Mouse (Mus musculus): ENCODE results near the gene Scnn1b. TPM values are rescaled to one million over a fixed set of nuclear protein-coding genes. Genes with fewer than 3 reads are reported as not detected.

Scnn1b gene
- polyA plus RNA-seq, 1 experiment from 2014 or later = not detected

- ATAC-seq (ENCODE audit: low read depth) = no peak
- no peaks in the 10 kb centered on the region for H3K27me3 ChIP-seq
Measured at GRCm38 (mm10) chr7:121941640-121942039, 76.8 kb downstream of the Scnn1b start.

GRCm38 (mm10) chr7:121942371-121942770 is 77.5 kb downstream of the Scnn1b start:
- Histone ChIP-seq H3K36me3 (peaks cover 14% of the 10 kb centered on the region), H3K9ac (no peak overlapping the region), H3K27me3 (no peaks in the 10 kb centered on the region), H3K4me1 (replicated peaks) (peaks cover 8% of the 10 kb centered on the region), H3K4me2 (no peak overlapping the region), H3K4me3 (replicated peaks) (no peak overlapping the region), H3K27ac (no peak overlapping the region), H3K9me3 (replicated peaks) (no peaks in the 10 kb centered on the region)
- 79% methylated on average over 2 of the region's 2 CpGs for WGBS (ENCODE audit: insufficient replicate concordance)
- ATAC-seq (ENCODE audit: low read depth) (no peak), DNase-seq (no peak)

More at GRCm38 (mm10) chr7:121941640-121942039, 76.8 kb downstream of the Scnn1b start:
- 66% methylated on average over 3 of the region's 3 CpGs for WGBS (ENCODE audit: insufficient replicate concordance)
- H3K27ac ChIP-seq = no peak overlapping the region
- H3K4me3 ChIP-seq (replicated peaks) = no peak overlapping the region
- peaks cover 14% of the 10 kb centered on the region for H3K36me3 ChIP-seq
- no peak overlapping the region for H3K4me2 ChIP-seq
- peaks cover 8% of the 10 kb centered on the region for H3K4me1 ChIP-seq (replicated peaks)
- no peaks in the 10 kb centered on the region for H3K9me3 ChIP-seq (replicated peaks)
- no peak overlapping the region for H3K9ac ChIP-seq
- DNase-seq = no peak

DNA sequence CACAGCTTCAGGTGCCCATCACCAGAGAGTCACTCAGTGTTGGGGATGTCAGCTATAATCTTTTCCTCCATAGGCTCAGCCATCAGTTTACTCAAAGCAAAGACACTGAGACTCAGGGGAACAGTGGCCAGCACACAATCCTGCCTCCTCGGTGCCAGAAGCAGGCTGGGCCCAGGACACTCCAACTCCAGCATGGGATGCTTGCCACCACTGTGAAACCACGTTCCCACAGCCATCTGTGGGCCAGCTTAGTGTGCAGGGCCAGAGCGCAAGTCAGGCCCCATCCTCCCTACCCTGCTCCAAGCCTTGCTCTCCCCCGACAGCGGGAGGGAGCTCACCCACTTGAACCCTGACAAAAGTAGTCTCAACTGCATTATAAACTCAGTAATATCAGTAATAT is 81.4 kb downstream of the Scnn1b start:
- DNase-seq = no peak
- Histone ChIP-seq H3K9ac (no peak overlapping the region), H3K9me3 (replicated peaks) (no peaks in the 10 kb centered on the region), H3K4me2 (no peak overlapping the region), H3K27ac (no peak overlapping the region), H3K27me3 (no peaks in the 10 kb centered on the region), H3K36me3 (peaks cover 32% of the 10 kb centered on the region), H3K4me3 (replicated peaks) (no peak overlapping the region), H3K4me1 (replicated peaks) (no peaks in the 10 kb centered on the region)
- 76% methylated on average over 5 of the region's 5 CpGs for WGBS (ENCODE audit: insufficient replicate concordance)
- ATAC-seq (ENCODE audit: low read depth) = no peak

GRCm38 (mm10) chr7:121947513-121947912 is 82.7 kb downstream of the Scnn1b start:
- Histone ChIP-seq H3K27ac (no peak overlapping the region), H3K27me3 (no peaks in the 10 kb centered on the region), H3K36me3 (peaks cover 33% of the 10 kb centered on the region), H3K4me2 (no peak overlapping the region), H3K4me1 (replicated peaks) (no peaks in the 10 kb centered on the region), H3K4me3 (replicated peaks) (no peak overlapping the region), H3K9me3 (replicated peaks) (no peaks in the 10 kb centered on the region), H3K9ac (no peak overlapping the region)
- DNase-seq (no peak), ATAC-seq (ENCODE audit: low read depth) (no peak)
- 73% methylated on average over 4 of the region's 4 CpGs for WGBS (ENCODE audit: insufficient replicate concordance)

DNA sequence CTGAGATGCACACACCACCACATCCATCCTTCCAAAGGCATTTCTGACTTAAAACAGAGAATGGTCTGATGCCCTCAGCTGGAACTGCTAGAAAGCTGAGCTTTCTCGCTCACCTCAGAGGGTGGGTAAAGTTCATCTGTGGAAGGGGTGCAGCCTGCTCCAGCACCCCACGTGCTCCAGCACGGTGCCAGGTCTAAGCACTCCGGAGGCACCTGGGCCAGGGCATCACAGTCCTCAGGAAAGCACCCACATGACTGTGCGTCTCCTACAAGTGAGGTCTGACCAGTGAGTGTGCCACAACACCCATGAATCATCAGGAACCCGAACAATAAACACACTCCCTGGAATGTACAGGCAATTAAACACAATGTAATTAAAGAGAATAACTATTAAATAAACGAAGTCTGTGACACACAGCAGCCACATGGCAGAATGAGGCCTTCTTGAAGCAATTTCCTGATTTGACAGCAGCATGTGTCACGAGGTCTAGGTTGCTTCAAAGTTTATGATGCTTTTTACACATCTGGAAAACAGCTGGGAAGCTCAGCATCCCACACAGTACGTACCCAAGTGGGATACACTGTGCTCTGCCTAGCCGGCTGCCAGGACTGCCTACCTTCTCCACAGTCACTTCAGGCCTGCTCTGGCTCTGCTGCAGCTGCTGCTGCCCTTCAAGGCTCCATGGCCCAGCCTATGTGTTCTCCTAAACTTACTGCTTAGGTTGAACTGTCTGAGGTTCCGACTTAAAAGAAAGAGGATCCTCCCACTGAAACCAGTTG is 90.2 kb downstream of the Scnn1b start:
- Histone ChIP-seq H3K4me3 (replicated peaks) (no peak overlapping the region), H3K4me1 (replicated peaks) (no peaks in the 10 kb centered on the region), H3K9me3 (replicated peaks) (no peaks in the 10 kb centered on the region), H3K9ac (no peak overlapping the region), H3K36me3 (peaks cover 42% of the 10 kb centered on the region), H3K4me2 (no peak overlapping the region), H3K27ac (no peak overlapping the region), H3K27me3 (no peaks in the 10 kb centered on the region)
- DNase-seq (no peak), ATAC-seq (ENCODE audit: low read depth) (no peak)
- WGBS (ENCODE audit: insufficient replicate concordance) = 77% methylated on average over 11 of the region's 11 CpGs

GRCm38 (mm10) chr7:121955802-121956201 is 91.0 kb downstream of the Scnn1b start:
- DNase-seq = no peak
- 84% methylated on average over 12 of the region's 12 CpGs for WGBS (ENCODE audit: insufficient replicate concordance)
- Histone ChIP-seq H3K4me1 (replicated peaks) (no peaks in the 10 kb centered on the region), H3K9ac (no peak overlapping the region), H3K27me3 (no peaks in the 10 kb centered on the region), H3K36me3 (peaks cover 38% of the 10 kb centered on the region), H3K9me3 (replicated peaks) (no peaks in the 10 kb centered on the region), H3K4me3 (replicated peaks) (no peak overlapping the region), H3K27ac (no peak overlapping the region), H3K4me2 (no peak overlapping the region)
- no peak for ATAC-seq (ENCODE audit: low read depth)

GRCm38 (mm10) chr7:121961913-121962570 is 97.2 kb downstream of the Scnn1b start:
- Histone ChIP-seq H3K36me3 (peaks cover 42% of the 10 kb centered on the region), H3K27ac (no peak overlapping the region), H3K9me3 (replicated peaks) (no peaks in the 10 kb centered on the region), H3K4me3 (replicated peaks) (no peak overlapping the region), H3K4me1 (replicated peaks) (peaks cover 7% of the 10 kb centered on the region; the same call in 1 of the 2 replicates), H3K9ac (no peak overlapping the region), H3K4me2 (no peak overlapping the region), H3K27me3 (no peaks in the 10 kb centered on the region)
- ATAC-seq (ENCODE audit: low read depth) = no peak
- WGBS (ENCODE audit: insufficient replicate concordance) = 65% methylated on average over 7 of the region's 7 CpGs
- DNase-seq = no peak

GRCm38 (mm10) chr7:121962571-121962959 is 97.7 kb downstream of the Scnn1b start:
- H3K4me2 ChIP-seq = no peak overlapping the region
- ATAC-seq (ENCODE audit: low read depth) = no peak
- no peaks in the 10 kb centered on the region for H3K9me3 ChIP-seq (replicated peaks)
- H3K4me1 ChIP-seq (replicated peaks) = peaks cover 8% of the 10 kb centered on the region
- H3K36me3 ChIP-seq = peaks cover 42% of the 10 kb centered on the region
- no peak for DNase-seq
- H3K27ac ChIP-seq = no peak overlapping the region
- H3K27me3 ChIP-seq = no peaks in the 10 kb centered on the region
- 73% methylated on average over 3 of the region's 3 CpGs for WGBS (ENCODE audit: insufficient replicate concordance)
- H3K4me3 ChIP-seq (replicated peaks) = no peak overlapping the region
- H3K9ac ChIP-seq = no peak overlapping the region

- Histone ChIP-seq H3K4me2 (no peak overlapping the region), H3K27me3 (no peaks in the 10 kb centered on the region), H3K27ac (no peak overlapping the region), H3K36me3 (peaks cover 46% of the 10 kb centered on the region), H3K9me3 (replicated peaks) (no peaks in the 10 kb centered on the region), H3K9ac (no peak overlapping the region), H3K4me1 (replicated peaks) (peaks cover 20% of the 10 kb centered on the region), H3K4me3 (replicated peaks) (no peak overlapping the region)
- 68% methylated on average over 6 of the region's 6 CpGs for WGBS (ENCODE audit: insufficient replicate concordance)
- no peak for ATAC-seq (ENCODE audit: low read depth)
- DNase-seq = no peak
Measured at GRCm38 (mm10) chr7:121963883-121964398, 99.1 kb downstream of the Scnn1b start.

DNA sequence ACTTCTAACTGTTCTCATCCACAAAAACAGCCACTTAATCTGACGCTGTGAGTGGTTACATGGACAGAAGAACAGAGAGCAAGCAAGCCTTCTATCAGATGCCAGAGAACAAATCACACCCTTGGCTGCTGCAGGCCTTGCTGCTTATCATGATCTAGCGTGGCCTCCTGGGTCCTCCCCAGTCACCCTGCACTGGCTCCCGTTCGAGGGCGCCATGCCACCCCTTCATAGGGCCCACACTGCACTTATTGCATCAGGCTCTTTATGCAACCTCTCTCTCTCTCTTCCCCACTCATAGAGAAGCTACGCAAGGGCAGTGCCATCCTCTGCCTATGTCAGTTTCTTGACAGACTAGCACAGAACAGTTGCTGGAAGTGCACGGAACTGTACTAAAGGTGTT is 101.3 kb downstream of the Scnn1b start:
- no peak overlapping the region for H3K4me3 ChIP-seq (replicated peaks)

More for the DNA sequence above, 101.3 kb downstream of the Scnn1b start:
- no peak overlapping the region for H3K27ac ChIP-seq
- no peak for ATAC-seq (ENCODE audit: low read depth)
- peaks cover 34% of the 10 kb centered on the region for H3K4me1 ChIP-seq (replicated peaks)
- no peaks in the 10 kb centered on the region for H3K27me3 ChIP-seq
- 56% methylated on average over 7 of the region's 7 CpGs for WGBS (ENCODE audit: insufficient replicate concordance)
- no peak overlapping the region for H3K9ac ChIP-seq
- H3K9me3 ChIP-seq (replicated peaks) = no peaks in the 10 kb centered on the region
- H3K36me3 ChIP-seq = peaks cover 49% of the 10 kb centered on the region
- H3K4me2 ChIP-seq = no peak overlapping the region
- DNase-seq = no peak

Data from liver, embryonic 13.5 days (tissue).